Mouse (Mus musculus): ENCODE results near the gene A630073D07Rik. TPM values are rescaled to one million over a fixed set of nuclear protein-coding genes. Genes with fewer than 3 reads are reported as not detected.
"Not testable (repeated sequence)": the region's sequence is repeated elsewhere in the genome, so short reads cannot be mapped to it uniquely, and the experiment has no call there.

The A630073D07Rik gene
- not detected in 2 replicates for polyA plus RNA-seq (2015; fragmentation: Nextera tagmentation; extraction: Ambion mirVana)

GRCm38 (mm10) chr6:132651426-132651825 lies at the start of gene A630073D07Rik:
A630073D07Rik (minus strand) TSS chr6:132651526.
- Histone ChIP-seq H3K27ac (no peak within 1 kb of the TSS), H3K4me3 (no peak within 1 kb of the TSS), H3K4me1 (replicated peaks) (no peaks in the 10 kb centered on the region), H3K27me3 (no peaks in the 10 kb centered on the region), H3K4me2 (no peak within 1 kb of the TSS), H3K9me3 (replicated peaks) (no peaks in the 10 kb centered on the region), H3K9ac (no peak within 1 kb of the TSS), H3K36me3 (no peaks in the 10 kb centered on the region)
- no peak for ATAC-seq (replicated peaks; ENCODE audit: insufficient number of reproducible peaks, insufficient read depth, low FRiP score, low read depth)
- WGBS = 54% methylated on average over 1 of the region's 1 CpGs

- Histone ChIP-seq H3K27me3 (no peaks in the 10 kb centered on the region), H3K27ac (no peak within 1 kb of the TSS), H3K9ac (no peak within 1 kb of the TSS), H3K36me3 (no peaks in the 10 kb centered on the region), H3K4me1 (replicated peaks) (no peaks in the 10 kb centered on the region), H3K4me3 (no peak within 1 kb of the TSS), H3K4me2 (no peak within 1 kb of the TSS), H3K9me3 (replicated peaks) (no peaks in the 10 kb centered on the region)
- 73% methylated on average over 1 of the region's 1 CpGs for WGBS
- ATAC-seq (replicated peaks; ENCODE audit: insufficient number of reproducible peaks, insufficient read depth, low FRiP score, low read depth) = no peak
Measured at GRCm38 (mm10) chr6:132700907-132701306, 49.6 kb upstream of the A630073D07Rik start, which contains the start of gene Tas2r121. Tas2r121 (minus strand) TSS chr6:132701007.

- not testable (repeated sequence) for H3K27me3 ChIP-seq; H3K4me1 ChIP-seq (replicated peaks); H3K9ac ChIP-seq; H3K4me2 ChIP-seq; H3K27ac ChIP-seq; H3K9me3 ChIP-seq (replicated peaks); H3K36me3 ChIP-seq; H3K4me3 ChIP-seq; ATAC-seq (replicated peaks; ENCODE audit: insufficient number of reproducible peaks, insufficient read depth, low FRiP score, low read depth)
- 63% methylated on average over 7 of the region's 7 CpGs for WGBS
Measured at GRCm38 (mm10) chr6:132691596-132691995, 40.3 kb upstream of the A630073D07Rik start.

GRCm38 (mm10) chr6:132656653-132657052 lies 5.3 kb upstream of the A630073D07Rik start, which contains the start of gene Tas2r120:
Tas2r120 (plus strand) TSS chr6:132656953.
- H3K27ac ChIP-seq = no peak within 1 kb of the TSS
- H3K9ac ChIP-seq = no peak within 1 kb of the TSS
- H3K4me3 ChIP-seq = no peak within 1 kb of the TSS
- H3K27me3 ChIP-seq = no peaks in the 10 kb centered on the region
- ATAC-seq (replicated peaks; ENCODE audit: insufficient number of reproducible peaks, insufficient read depth, low FRiP score, low read depth) = no peak
- no peaks in the 10 kb centered on the region for H3K36me3 ChIP-seq
- H3K4me2 ChIP-seq = no peak within 1 kb of the TSS
- H3K9me3 ChIP-seq (replicated peaks) = no peaks in the 10 kb centered on the region
- H3K4me1 ChIP-seq (replicated peaks) = no peaks in the 10 kb centered on the region

- Histone ChIP-seq H3K4me1 (replicated peaks) (no peaks in the 10 kb centered on the region), H3K36me3 (no peaks in the 10 kb centered on the region), H3K4me2 (no peak overlapping the region), H3K9me3 (replicated peaks) (no peaks in the 10 kb centered on the region), H3K4me3 (no peak overlapping the region), H3K9ac (no peak overlapping the region), H3K27me3 (no peaks in the 10 kb centered on the region), H3K27ac (no peak overlapping the region)
- no peak for ATAC-seq (replicated peaks; ENCODE audit: insufficient number of reproducible peaks, insufficient read depth, low FRiP score, low read depth)
Measured at GRCm38 (mm10) chr6:132649399-132649798, 1.9 kb downstream of the A630073D07Rik start.

- not testable (repeated sequence) for ATAC-seq (replicated peaks; ENCODE audit: insufficient number of reproducible peaks, insufficient read depth, low FRiP score, low read depth); H3K27ac ChIP-seq; H3K9ac ChIP-seq; H3K4me3 ChIP-seq; H3K27me3 ChIP-seq; H3K36me3 ChIP-seq; H3K4me2 ChIP-seq; H3K4me1 ChIP-seq (replicated peaks); H3K9me3 ChIP-seq (replicated peaks)
- 50% methylated on average over 2 of the region's 2 CpGs for WGBS
Measured at GRCm38 (mm10) chr6:132595613-132596012, 55.7 kb downstream of the A630073D07Rik start, which contains the start of gene Prp2. Prp2 (plus strand) TSS chr6:132595913.

Other genes starting within 250 kb of the A630073D07Rik start
- not detected in 2 replicates for gene Prh1, start 81.7 kb downstream of the A630073D07Rik start, polyA plus RNA-seq (2015; fragmentation: Nextera tagmentation; extraction: Ambion mirVana)
- not detected in 2 replicates for gene Prp2, start 55.6 kb downstream of the A630073D07Rik start, polyA plus RNA-seq (2015; fragmentation: Nextera tagmentation; extraction: Ambion mirVana)
- gene Tas2r120, start 5.4 kb upstream of the A630073D07Rik start, polyA plus RNA-seq (2015; fragmentation: Nextera tagmentation; extraction: Ambion mirVana) = not detected in 2 replicates
- gene Tas2r121, start 49.5 kb upstream of the A630073D07Rik start, polyA plus RNA-seq (2015; fragmentation: Nextera tagmentation; extraction: Ambion mirVana) = not detected in 2 replicates
- gene Tas2r122, start 60.4 kb upstream of the A630073D07Rik start, polyA plus RNA-seq (2015; fragmentation: Nextera tagmentation; extraction: Ambion mirVana) = not detected in 2 replicates
- not detected in 2 replicates for gene Tas2r115, start 86.5 kb upstream of the A630073D07Rik start, polyA plus RNA-seq (2015; fragmentation: Nextera tagmentation; extraction: Ambion mirVana)
- not detected in 2 replicates for gene Tas2r124, start 103.2 kb upstream of the A630073D07Rik start, polyA plus RNA-seq (2015; fragmentation: Nextera tagmentation; extraction: Ambion mirVana)
- gene Tas2r102, start 110.6 kb upstream of the A630073D07Rik start, polyA plus RNA-seq (2015; fragmentation: Nextera tagmentation; extraction: Ambion mirVana) = not detected in 2 replicates
- not detected in 2 replicates for gene Tas2r136, start 126.6 kb upstream of the A630073D07Rik start, polyA plus RNA-seq (2015; fragmentation: Nextera tagmentation; extraction: Ambion mirVana)
- gene Tas2r117, start 151.3 kb upstream of the A630073D07Rik start, polyA plus RNA-seq (2015; fragmentation: Nextera tagmentation; extraction: Ambion mirVana) = not detected in 2 replicates
- gene Tas2r123, start 195.6 kb upstream of the A630073D07Rik start, polyA plus RNA-seq (2015; fragmentation: Nextera tagmentation; extraction: Ambion mirVana) = not detected in 2 replicates
- not detected in 2 replicates for gene Tas2r116, start 203.9 kb upstream of the A630073D07Rik start, polyA plus RNA-seq (2015; fragmentation: Nextera tagmentation; extraction: Ambion mirVana)
- gene Tas2r110, start 216.5 kb upstream of the A630073D07Rik start, polyA plus RNA-seq (2015; fragmentation: Nextera tagmentation; extraction: Ambion mirVana) = not detected in 2 replicates
- gene Tas2r113, start 241.5 kb upstream of the A630073D07Rik start, polyA plus RNA-seq (2015; fragmentation: Nextera tagmentation; extraction: Ambion mirVana) = not detected in 2 replicates